Comparison of ENCODE assay signal across 22 mouse cellular contexts in the genomic region with DNA sequence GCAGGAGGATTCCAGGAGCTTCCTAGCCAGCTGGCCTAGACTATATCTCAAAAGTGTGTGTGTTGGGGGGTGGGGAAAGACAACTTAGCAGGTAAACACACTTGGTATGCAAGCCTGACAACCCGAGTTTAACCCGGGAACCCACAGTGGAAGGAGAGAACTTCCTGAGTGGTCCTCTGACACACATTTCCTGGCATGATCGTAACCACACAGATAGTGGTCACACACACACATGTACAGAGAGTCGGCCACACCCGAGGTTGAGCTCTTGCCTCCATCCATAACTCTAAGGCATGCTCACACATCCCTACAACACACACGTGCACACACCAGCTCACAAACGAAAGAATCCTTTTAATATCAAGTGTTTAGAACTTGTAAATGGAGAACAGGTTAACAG. TPM values are rescaled to one million over a fixed set of nuclear protein-coding genes. Genes with fewer than 3 reads are reported as not detected.
A peak's percentile ranks its signal among the peaks of the same experiment; 100 is the strongest.
DNase-seq lines count a peak whose midpoint lies in the region; ATAC-seq lines count a peak whose summit lies in the region.
"Had no signal": no experiment of that assay in that cellular context is flagged by ENCODE, and none has a peak within 500 bp of the region (broad histone marks: within the 10 kb centered on the region; RNA-seq: fewer than 3 reads in every experiment).

No protein-coding gene starts in this region.

- no peak overlapping the region for H3K4me3 ChIP-seq in heart, embryonic 15.5 days
- H3K4me3 ChIP-seq: embryonic facial prominence, embryonic 12.5 days; forebrain, embryonic 12.5 days; hindbrain, embryonic 13.5 days had no signal

- DNase-seq in heart, postnatal 25 days (ENCODE audit: low spot score) = no peak
- peak; percentile 24 for DNase-seq in thymus, postnatal 14 days
- DNase-seq in thymus, postnatal 36 days = no peak
- peak; percentile 22 for DNase-seq in thymus, postnatal 25 days
- no peak for DNase-seq in adrenal gland, postnatal 4 days (ENCODE audit: low spot score in 2 of 2)
- no peak for DNase-seq in cerebellum, adult 9-11 months
- DNase-seq: adrenal gland, adult 8-10 months; adrenal gland, postnatal 36 days; cerebellum, adult 11-12 months; cerebellum, adult 9-10 months; cerebellum, postnatal 36 days; gastrocnemius, postnatal 10 days; heart, adult 18-20 months; heart, postnatal 4 days had no signal

- no peak overlapping the region for H3K4me2 ChIP-seq in heart, embryonic 15.5 days
- H3K4me2 ChIP-seq: embryonic facial prominence, embryonic 12.5 days; forebrain, embryonic 12.5 days; heart, embryonic 11.5 days; hindbrain, embryonic 13.5 days had no signal

- no peaks in the 10 kb centered on the region for H3K9me3 ChIP-seq in heart, embryonic 15.5 days (replicated peaks)
- H3K9me3 ChIP-seq: embryonic facial prominence, embryonic 12.5 days; forebrain, embryonic 12.5 days; hindbrain, embryonic 13.5 days had no signal

- H3K27me3 ChIP-seq in heart, embryonic 15.5 days = no peaks in the 10 kb centered on the region
- H3K27me3 ChIP-seq: embryonic facial prominence, embryonic 12.5 days; forebrain, embryonic 12.5 days; hindbrain, embryonic 13.5 days had no signal

- H3K36me3 ChIP-seq in heart, embryonic 15.5 days = no peaks in the 10 kb centered on the region
- H3K36me3 ChIP-seq: embryonic facial prominence, embryonic 12.5 days had no signal

- intact Hi-C loops in heart, postnatal 25 days (cut with DNase I) = no loop called here

- H3K27ac ChIP-seq in heart, embryonic 15.5 days = no peak overlapping the region
- H3K27ac ChIP-seq: embryonic facial prominence, embryonic 12.5 days; forebrain, embryonic 12.5 days; hindbrain, embryonic 13.5 days; hindbrain, postnatal 0 days had no signal

- 0 out of 2 replicates have a peak overlapping the region, but pooled peaks have one; percentile 31 for H3K9ac ChIP-seq in heart, embryonic 15.5 days
- H3K9ac ChIP-seq: embryonic facial prominence, embryonic 12.5 days; forebrain, embryonic 12.5 days; hindbrain, embryonic 13.5 days had no signal

- WGBS in heart, embryonic 15.5 days = 54% methylated on average over 7 of the region's 7 CpGs

- no peak for ATAC-seq in heart, embryonic 15.5 days (replicated peaks; ENCODE audit: insufficient number of reproducible peaks, insufficient read depth, low FRiP score, low read depth)
- ATAC-seq in megakaryocyte, adult 5-6 weeks (ENCODE audit: poor library complexity, severe bottlenecking) = peak; percentile 30; the same call in 1 of the 2 replicates
- ATAC-seq: forebrain, embryonic 16.5 days; hindbrain, postnatal 0 days had no signal

- 0 out of 2 replicates have a peak, but pooled peaks cover 5% of the 10 kb centered on the region for H3K4me1 ChIP-seq in heart, embryonic 15.5 days (replicated peaks)

RNA-seq across cellular contexts. Expression of a gene that starts 25.2 kb away (rescaled TPM):
- 11.4 and 14.3 TPM in 2 replicates for polyA plus RNA-seq in heart, embryonic 15.5 days (2015; fragmentation: Nextera tagmentation; extraction: Ambion mirVana)
- 10 to 100 TPM; 81.2 to 82.7 TPM for total RNA-seq in heart, postnatal 25 days (2021)
- 16.5 and 18.5 TPM in 2 replicates for total RNA-seq in megakaryocyte, adult 5-6 weeks (2015)
- 11.6 and 14.1 TPM in 2 replicates for total RNA-seq in megakaryocyte, adult 5-6 weeks (2017)
- total RNA-seq in adrenal gland, postnatal 4 days (2021) = 10 to 100 TPM; 36.3 to 39.9 TPM

RNA-seq across cellular contexts. Expression of a gene that starts 41.4 kb away (rescaled TPM):
- polyA plus RNA-seq in heart, embryonic 15.5 days (2015; fragmentation: Nextera tagmentation; extraction: Ambion mirVana) = 6.6 and 8.2 TPM in 2 replicates
- total RNA-seq in heart, postnatal 25 days (2021) = 10 to 100 TPM; 16.3 to 20.0 TPM
- 20.3 and 23.1 TPM in 2 replicates for total RNA-seq in megakaryocyte, adult 5-6 weeks (2015)
- total RNA-seq in megakaryocyte, adult 5-6 weeks (2017) = 11.0 and 11.6 TPM in 2 replicates
- 10 to 100 TPM; 52.9 to 54.4 TPM for total RNA-seq in adrenal gland, postnatal 4 days (2021)

RNA-seq across cellular contexts. Expression of a gene that starts 50.5 kb away (rescaled TPM):
- polyA plus RNA-seq in heart, embryonic 15.5 days (2015; fragmentation: Nextera tagmentation; extraction: Ambion mirVana) = 46.1 and 58.9 TPM in 2 replicates
- 10 to 100 TPM; 24.8 to 25.7 TPM for total RNA-seq in heart, postnatal 25 days (2021)
- total RNA-seq in megakaryocyte, adult 5-6 weeks (2015) = 34.2 and 38.5 TPM in 2 replicates
- total RNA-seq in megakaryocyte, adult 5-6 weeks (2017) = 13.3 and 15.0 TPM in 2 replicates
- total RNA-seq in adrenal gland, postnatal 4 days (2021) = 10 to 100 TPM; 65.5 to 78.0 TPM

Comparison
In these comparisons a context has a peak if more than half of its experiments do, and no peak if none do; other contexts are left out.
1. DNase-seq: peak in thymus, postnatal 14 days (single experiment) and thymus, postnatal 25 days (single experiment); none in heart, postnatal 25 days (single experiment), thymus, postnatal 36 days (0 of 2), adrenal gland, postnatal 4 days (0 of 2) and cerebellum, adult 9-11 months (single experiment).